Mouse (Mus musculus) v-Abl transformed pro-B cells (cell line): Measurements from ENCODE around the gene Pdpn.
"Not testable (repeated sequence)": the region's sequence is repeated elsewhere in the genome, so short reads cannot be mapped to it uniquely, and the experiment has no call there.

Source experiments
- in situ Hi-C, 2 experiments: fragments of 400-800 bp; cut with MboI; formaldehyde crosslinking; loops; one replicate each; pipeline ENCODE4 v1.15.1; 2025; ENCODE audit not compliant: unreplicated experiment in 2 of 2

Gene Pdpn

GRCm38 (mm10) chr4:143299325-143300070, at the start of gene Pdpn:
Gene Pdpn (minus strand): TSS chr4:143299564.
- in situ Hi-C loops, result no loop called here

GRCm38 (mm10) chr4:143348678-143349077, 49.3 kb upstream of the Pdpn start:
- in situ Hi-C loops, result no loop called here

- in situ Hi-C loops, result not testable (repeated sequence)
Observed at GRCm38 (mm10) chr4:143345491-143345890, 46.1 kb upstream of the Pdpn start.

- in situ Hi-C loops, result no loop called here
Observed at GRCm38 (mm10) chr4:143341470-143341869, 42.1 kb upstream of the Pdpn start.

GRCm38 (mm10) chr4:143339808-143340207, 40.4 kb upstream of the Pdpn start:
- in situ Hi-C loops, result no loop called here

GRCm38 (mm10) chr4:143336096-143336495, 36.7 kb upstream of the Pdpn start:
- in situ Hi-C loops, result no loop called here

- in situ Hi-C loops, result no loop called here
Observed at GRCm38 (mm10) chr4:143334995-143335394, 35.6 kb upstream of the Pdpn start.

GRCm38 (mm10) chr4:143334145-143334544, 34.8 kb upstream of the Pdpn start:
- in situ Hi-C loops, result no loop called here

GRCm38 (mm10) chr4:143331787-143332186, 32.4 kb upstream of the Pdpn start:
- in situ Hi-C loops, result no loop called here

GRCm38 (mm10) chr4:143330566-143330965, 31.2 kb upstream of the Pdpn start:
- in situ Hi-C loops, result no loop called here

- in situ Hi-C loops, result no loop called here
Observed at GRCm38 (mm10) chr4:143325625-143325941, 26.2 kb upstream of the Pdpn start.

GRCm38 (mm10) chr4:143324925-143325624, 25.7 kb upstream of the Pdpn start:
- in situ Hi-C loops, result no loop called here

- in situ Hi-C loops, result no loop called here
Observed at GRCm38 (mm10) chr4:143324176-143324924, 25.0 kb upstream of the Pdpn start.

- in situ Hi-C loops, result no loop called here
Observed at GRCm38 (mm10) chr4:143313299-143313698, 13.9 kb upstream of the Pdpn start.

GRCm38 (mm10) chr4:143311341-143311740, 12.0 kb upstream of the Pdpn start:
- in situ Hi-C loops, result no loop called here

- in situ Hi-C loops, result no loop called here
Observed at GRCm38 (mm10) chr4:143305987-143306772, 6.8 kb upstream of the Pdpn start.

GRCm38 (mm10) chr4:143305031-143305430, 5.7 kb upstream of the Pdpn start:
- in situ Hi-C loops, result no loop called here

- in situ Hi-C loops, result no loop called here
Observed at GRCm38 (mm10) chr4:143302279-143302890, 3.0 kb upstream of the Pdpn start.

GRCm38 (mm10) chr4:143301875-143302274, 2.5 kb upstream of the Pdpn start:
- in situ Hi-C loops, result no loop called here

- in situ Hi-C loops, result no loop called here
Observed at GRCm38 (mm10) chr4:143301042-143301441, 1.7 kb upstream of the Pdpn start.
